30 mouse cellular contexts compared by ENCODE assay signal in the genomic region with DNA sequence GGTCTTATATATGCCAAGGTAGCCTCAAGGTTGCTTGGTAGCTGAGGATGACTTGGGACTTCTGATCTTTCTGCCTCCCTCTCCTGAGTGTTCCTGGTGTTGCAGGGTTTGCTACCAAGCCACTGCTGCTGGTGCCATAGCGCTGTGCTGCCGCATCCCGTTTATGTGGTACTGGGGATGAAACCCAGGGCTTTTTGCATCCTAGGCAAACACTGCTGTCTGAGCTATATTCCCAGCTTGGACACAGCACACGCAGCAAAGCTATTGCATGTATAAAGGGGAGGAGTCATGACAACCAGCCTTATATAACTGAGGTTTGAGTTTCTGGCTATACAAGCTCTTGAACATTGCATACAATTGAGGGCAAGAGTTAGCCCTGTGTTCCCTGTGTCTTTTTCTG. TPM values are rescaled to one million over a fixed set of nuclear protein-coding genes. Genes with fewer than 3 reads are reported as not detected.
DNase-seq lines count a peak whose midpoint lies in the region; ATAC-seq and TF ChIP-seq lines count a peak whose summit lies in the region.
"Had no signal": no experiment of that assay in that cellular context is flagged by ENCODE, and none has a peak within 500 bp of the region (broad histone marks: within the 10 kb centered on the region; RNA-seq: fewer than 3 reads in every experiment).

No protein-coding gene starts in this region.

- H3K4me1 ChIP-seq in liver, embryonic 12.5 days, result peaks cover 23% of the 10 kb centered on the region
- no peaks in the 10 kb centered on the region for H3K4me1 ChIP-seq in stomach, postnatal 0 days (replicated peaks; ENCODE audit: control insufficient read depth, insufficient read depth)
- H3K4me1 ChIP-seq: forebrain, embryonic 15.5 days; neural tube, embryonic 13.5 days had no signal

- H3K36me3 ChIP-seq in liver, embryonic 12.5 days, result no peaks in the 10 kb centered on the region
- no peaks in the 10 kb centered on the region for H3K36me3 ChIP-seq in stomach, postnatal 0 days (ENCODE audit: control insufficient read depth, insufficient read depth, low read length)
- H3K36me3 ChIP-seq: embryonic facial prominence, embryonic 10.5 days; forebrain, embryonic 15.5 days; heart, embryonic 13.5 days; intestine, embryonic 15.5 days; limb, embryonic 13.5 days; liver, embryonic 13.5 days; neural tube, embryonic 13.5 days had no signal

- no peak overlapping the region for H3K27ac ChIP-seq in liver, embryonic 12.5 days
- no peak overlapping the region for H3K27ac ChIP-seq in stomach, postnatal 0 days (replicated peaks)
- H3K27ac ChIP-seq: embryonic facial prominence, embryonic 10.5 days; forebrain, embryonic 15.5 days; heart, embryonic 13.5 days; hindbrain, embryonic 14.5 days; intestine, embryonic 15.5 days; limb, embryonic 13.5 days; liver, embryonic 13.5 days; neural tube, embryonic 13.5 days had no signal

- WGBS in liver, embryonic 12.5 days (ENCODE audit: insufficient replicate concordance), result 84% methylated on average over 4 of the region's 4 CpGs
- 81% methylated on average over 4 of the region's 4 CpGs for WGBS in stomach, postnatal 0 days

- H3K9ac ChIP-seq in liver, embryonic 12.5 days, result no peak overlapping the region
- H3K9ac ChIP-seq in stomach, postnatal 0 days (ENCODE audit: low read length), result no peak overlapping the region
- H3K9ac ChIP-seq: forebrain, embryonic 15.5 days; heart, embryonic 13.5 days; hindbrain, embryonic 14.5 days; intestine, embryonic 15.5 days; limb, embryonic 13.5 days; neural tube, embryonic 13.5 days had no signal

- TF ChIP-seq CTCF in stomach, postnatal 0 days (IDR thresholded peaks at IDR 0.05; ENCODE audit: low read depth), result no peak

- peak; percentile 28 for ATAC-seq in granulocyte monocyte progenitor cell, adult 5-6 weeks (replicated peaks; ENCODE audit: poor library complexity, severe bottlenecking)
- ATAC-seq in liver, embryonic 12.5 days, result no peak
- ATAC-seq in stomach, postnatal 0 days (ENCODE audit: low FRiP score, low TSS enrichment), result no peak
- ATAC-seq: forebrain, embryonic 15.5 days; intestine, embryonic 15.5 days had no signal

- H3K27me3 ChIP-seq in liver, embryonic 12.5 days (replicated peaks), result no peaks in the 10 kb centered on the region
- H3K27me3 ChIP-seq in stomach, postnatal 0 days (ENCODE audit: control insufficient read depth, insufficient read depth, low read length), result no peaks in the 10 kb centered on the region
- H3K27me3 ChIP-seq: forebrain, embryonic 15.5 days; heart, embryonic 13.5 days; intestine, embryonic 15.5 days; limb, embryonic 13.5 days; liver, embryonic 13.5 days; megakaryocyte, embryonic 14.5 days; neural tube, embryonic 13.5 days had no signal

- H3K4me3 ChIP-seq in liver, embryonic 12.5 days, result no peak overlapping the region
- H3K4me3 ChIP-seq in stomach, postnatal 0 days (ENCODE audit: low read depth, low read length), result no peak overlapping the region
- H3K4me3 ChIP-seq: embryonic facial prominence, embryonic 10.5 days; forebrain, embryonic 15.5 days; heart, embryonic 13.5 days; intestine, embryonic 15.5 days; limb, embryonic 13.5 days; liver, embryonic 13.5 days; neural tube, embryonic 13.5 days had no signal

- H3K9me3 ChIP-seq in liver, embryonic 12.5 days (replicated peaks), result no peaks in the 10 kb centered on the region
- H3K9me3 ChIP-seq in stomach, postnatal 0 days (ENCODE audit: control insufficient read depth, low read length), result no peaks in the 10 kb centered on the region
- H3K9me3 ChIP-seq: embryonic facial prominence, embryonic 10.5 days; forebrain, embryonic 15.5 days; heart, embryonic 13.5 days; intestine, embryonic 15.5 days; limb, embryonic 13.5 days; liver, embryonic 13.5 days; neural tube, embryonic 13.5 days had no signal

- TF ChIP-seq EP300 in stomach, postnatal 0 days (optimal IDR thresholded peaks at IDR 0.05), result no peak

- peak; percentile 66 for DNase-seq in CD4-positive helper T cell, adult 2 months (ENCODE audit: low read depth, low spot score)
- DNase-seq in CD4-positive, CD25-positive, alpha-beta regulatory T cell, adult 2 months (ENCODE audit: low read depth, low spot score), result peak; percentile 72
- peak; percentile 74 for DNase-seq in naive thymus-derived CD4-positive, alpha-beta T cell, adult 2 months (ENCODE audit: low read depth)
- DNase-seq in right cerebral cortex, adult 18-20 months, result no peak
- DNase-seq in Muller cell, postnatal 12 days (ENCODE audit: inconsistent ontology term), result no peak
- no peak for DNase-seq in stomach, postnatal 0 days (ENCODE audit: low spot score)
- DNase-seq: adrenal gland, adult 8-10 months; cerebellum, adult 9-11 months; gastrocnemius, postnatal 14 days; heart, adult 18-20 months; kidney, adult 8-10 months; layer of hippocampus, adult 9-11 months; liver, embryonic 13.5 days; lung, adult 2 months; midbrain, embryonic 14.5 days; retina, postnatal 1 day; right cerebral cortex, postnatal 4 days had no signal

- no peak overlapping the region for H3K4me2 ChIP-seq in liver, embryonic 12.5 days
- H3K4me2 ChIP-seq in stomach, postnatal 0 days (replicated peaks; ENCODE audit: low read depth), result no peak overlapping the region
- H3K4me2 ChIP-seq: forebrain, embryonic 15.5 days; heart, embryonic 13.5 days; hindbrain, embryonic 14.5 days; intestine, embryonic 15.5 days; limb, embryonic 13.5 days; liver, embryonic 13.5 days; neural tube, embryonic 13.5 days had no signal

RNA-seq across cellular contexts. Expression of a gene that starts 0.6 kb away (rescaled TPM):
- 50.7 and 62.0 TPM in 2 replicates for total RNA-seq in granulocyte monocyte progenitor cell, adult 5-6 weeks (2014; fragmentation: Nextera tagmentation)
- total RNA-seq in granulocyte monocyte progenitor cell, adult 5-6 weeks (2017), result 34.7 and 55.2 TPM in 2 replicates
- polyA plus RNA-seq in liver, embryonic 12.5 days (2016; fragmentation: Nextera tagmentation; extraction: Ambion mirVana), result 2.6 and 3.2 TPM in 2 replicates
- polyA plus RNA-seq in stomach, postnatal 0 days (2015; fragmentation: Nextera tagmentation; extraction: Ambion mirVana), result 0.91 and 1.1 TPM in 2 replicates
- total RNA-seq: left cerebral cortex, adult 18-20 months; left cerebral cortex, postnatal 25 days had no signal
- polyA plus RNA-seq: cortical plate, adult 2 months had no signal

RNA-seq across cellular contexts. Expression of a gene that starts 5.8 kb away (rescaled TPM):
- total RNA-seq in granulocyte monocyte progenitor cell, adult 5-6 weeks (2014; fragmentation: Nextera tagmentation), result 13.8 TPM in 2 replicates
- 16.5 and 17.7 TPM in 2 replicates for total RNA-seq in granulocyte monocyte progenitor cell, adult 5-6 weeks (2017)
- polyA plus RNA-seq in liver, embryonic 12.5 days (2016; fragmentation: Nextera tagmentation; extraction: Ambion mirVana), result 3.8 and 4.0 TPM in 2 replicates
- 8.5 and 8.6 TPM in 2 replicates for polyA plus RNA-seq in stomach, postnatal 0 days (2015; fragmentation: Nextera tagmentation; extraction: Ambion mirVana)

RNA-seq across cellular contexts. Expression of a gene that starts 22.1 kb away (rescaled TPM):
- total RNA-seq in granulocyte monocyte progenitor cell, adult 5-6 weeks (2014; fragmentation: Nextera tagmentation), result 26.0 and 40.2 TPM in 2 replicates
- 6.3 and 7.1 TPM in 2 replicates for total RNA-seq in granulocyte monocyte progenitor cell, adult 5-6 weeks (2017)
- 2.3 and 2.6 TPM in 2 replicates for polyA plus RNA-seq in liver, embryonic 12.5 days (2016; fragmentation: Nextera tagmentation; extraction: Ambion mirVana)
- polyA plus RNA-seq in stomach, postnatal 0 days (2015; fragmentation: Nextera tagmentation; extraction: Ambion mirVana), result 3.3 and 3.4 TPM in 2 replicates

RNA-seq across cellular contexts. Expression of a gene that starts 45.8 kb away (rescaled TPM):
- 117 and 197 TPM in 2 replicates for total RNA-seq in granulocyte monocyte progenitor cell, adult 5-6 weeks (2014; fragmentation: Nextera tagmentation)
- total RNA-seq in granulocyte monocyte progenitor cell, adult 5-6 weeks (2017), result 121 and 155 TPM in 2 replicates
- 211 and 222 TPM in 2 replicates for polyA plus RNA-seq in liver, embryonic 12.5 days (2016; fragmentation: Nextera tagmentation; extraction: Ambion mirVana)
- 196 and 211 TPM in 2 replicates for polyA plus RNA-seq in stomach, postnatal 0 days (2015; fragmentation: Nextera tagmentation; extraction: Ambion mirVana)

RNA-seq across cellular contexts. Expression of a gene that starts 45.9 kb away (rescaled TPM):
- 242 and 263 TPM in 2 replicates for total RNA-seq in granulocyte monocyte progenitor cell, adult 5-6 weeks (2014; fragmentation: Nextera tagmentation)
- 242 and 288 TPM in 2 replicates for total RNA-seq in granulocyte monocyte progenitor cell, adult 5-6 weeks (2017)
- polyA plus RNA-seq in liver, embryonic 12.5 days (2016; fragmentation: Nextera tagmentation; extraction: Ambion mirVana), result 132 and 138 TPM in 2 replicates
- polyA plus RNA-seq in stomach, postnatal 0 days (2015; fragmentation: Nextera tagmentation; extraction: Ambion mirVana), result 15.3 and 16.6 TPM in 2 replicates

Comparison
In these comparisons a context has a peak if more than half of its experiments do, and no peak if none do; other contexts are left out.
1. DNase-seq: peak in CD4-positive helper T cell, adult 2 months (single experiment), CD4-positive, CD25-positive, alpha-beta regulatory T cell, adult 2 months (single experiment) and naive thymus-derived CD4-positive, alpha-beta T cell, adult 2 months (single experiment); none in right cerebral cortex, adult 18-20 months (single experiment), Muller cell, postnatal 12 days (single experiment) and stomach, postnatal 0 days (single experiment).